Mouse (Mus musculus) erythroblast, embryonic 14.5 days (primary cell): ENCODE data around the gene Ccr4.

Source experiments
- GATA1 ChIP-seq: IDR thresholded peaks from 2 replicates; pipeline ENCODE4 v1.6.1; 2012; ENCODE audit warnings: low read length, inconsistent platforms, mixed read lengths
- TAL1 ChIP-seq: IDR thresholded peaks from 3 replicates; pipeline ENCODE4 v1.6.1; 2012; ENCODE audit warnings: low read length, inconsistent platforms, mixed read lengths

- no peak for TF ChIP-seq GATA1
- TF ChIP-seq TAL1, result no peak
Measured at GRCm38 (mm10) chr9:114465442-114465841, 39.3 kb downstream of the Ccr4 start.
